Mouse (Mus musculus) liver, adult 2 months (tissue): Measurements from ENCODE around the gene Msx2. TPM values are rescaled to one million over a fixed set of nuclear protein-coding genes. Genes with fewer than 3 reads are reported as not detected.

Experiments used
- DNase-seq: peaks from one replicate; pipeline ENCODE4 v3.0.0-alpha.2; 2011; ENCODE audit warnings: low read depth, low spot score; ENCODE audit errors: extremely low read depth
- H3K27ac ChIP-seq: fragments of 200-500 bp; replicated peaks from 2 replicates; pipeline ENCODE4 v1.5.1; 2012; ENCODE audit warnings: low read depth, mild to moderate bottlenecking, control low read depth, inconsistent platforms, low read length; ENCODE audit not compliant: insufficient read depth
- H3K27me3 ChIP-seq: fragments of 200-500 bp; 2 replicates; pipeline ENCODE4 v1.6.1; 2012; ENCODE audit warnings: mild to moderate bottlenecking, moderate library complexity, low read length, inconsistent platforms; ENCODE audit not compliant: control insufficient read depth, insufficient read depth
- H3K36me3 ChIP-seq: fragments of 200-500 bp; 2 replicates; pipeline ENCODE4 v1.6.1; 2012; ENCODE audit warnings: low read length, inconsistent platforms; ENCODE audit not compliant: control insufficient read depth, insufficient read depth
- H3K4me1 ChIP-seq: fragments of 200-500 bp; 2 replicates; pipeline ENCODE4 v1.6.1; 2011; ENCODE audit warnings: low read length; ENCODE audit not compliant: control insufficient read depth, insufficient read depth
- H3K4me3 ChIP-seq: fragments of 200-500 bp; 2 replicates; pipeline ENCODE4 v1.5.1; 2011; ENCODE audit warnings: low read depth, mild to moderate bottlenecking, control low read depth, low read length, moderate library complexity; ENCODE audit not compliant: insufficient read depth
- H3K79me2 ChIP-seq: fragments of 200-500 bp; 2 replicates; pipeline ENCODE4 v1.6.1; 2012; ENCODE audit warnings: inconsistent platforms, mild to moderate bottlenecking, low read length, moderate library complexity; ENCODE audit not compliant: control insufficient read depth, insufficient read depth
- H3K9ac ChIP-seq: fragments of 200-500 bp; 2 replicates; pipeline ENCODE4 v1.6.1; 2012; ENCODE audit warnings: low read depth, mild to moderate bottlenecking, control low read depth, inconsistent platforms, low read length
- CTCF ChIP-seq: fragments of 200-500 bp; IDR thresholded peaks from 2 replicates; pipeline ENCODE4 v1.5.1; 2011; ENCODE audit warnings: low read depth, low read length, control low read depth
- POLR2A ChIP-seq: fragments of 200-500 bp; IDR thresholded peaks from 2 replicates; pipeline ENCODE4 v1.6.1; 2011; ENCODE audit warnings: low read length, control low read depth; ENCODE audit not compliant: insufficient read depth; ENCODE audit errors: extremely low read depth
- WGBS: fragments of 180-500 bp; shearing (Covaris S2); methylation state at CpG from one replicate; pipeline ENCODE4 v1.1.7; 2018; 5-methylcytosine and 5-hydroxymethylcytosine counted together
- polyA plus RNA-seq: library from polyadenylated mRNA; depleted of rRNA; stranded (reverse); fragments of >200 nt; gene quantifications from 2 replicates; pipeline ENCODE4 v1.2.3, GENCODE M21; 2012; rRNA removed
- total RNA-seq: library from RNA; depleted of rRNA; stranded (reverse); fragments of >200 nt; gene quantifications from 2 replicates; pipeline ENCODE4 v1.2.3, GENCODE M21; 2014; rRNA removed

Gene Msx2
- total and polyA plus RNA-seq, 2 experiments, result not detected

- WGBS, result 26% methylated on average over 7 of the region's 7 CpGs
- no peak overlapping the region for H3K27ac ChIP-seq
- DNase-seq, result peak; percentile 63
- H3K36me3 ChIP-seq, result no peaks in the 10 kb centered on the region
- no peaks in the 10 kb centered on the region for H3K4me1 ChIP-seq
- no peak overlapping the region for H3K9ac ChIP-seq
- TF ChIP-seq POLR2A, result no peak
- peak; percentile 100 for TF ChIP-seq CTCF
- H3K4me3 ChIP-seq, result no peak overlapping the region
- no peaks in the 10 kb centered on the region for H3K27me3 ChIP-seq
- H3K79me2 ChIP-seq, result no peaks in the 10 kb centered on the region
Observed at GRCm38 (mm10) chr13:53426507-53426906, 46.4 kb downstream of the Msx2 start.

- Histone ChIP-seq H3K27ac (no peak overlapping the region), H3K4me1 (no peaks in the 10 kb centered on the region), H3K4me3 (no peak overlapping the region), H3K79me2 (no peaks in the 10 kb centered on the region), H3K27me3 (no peaks in the 10 kb centered on the region), H3K36me3 (no peaks in the 10 kb centered on the region), H3K9ac (no peak overlapping the region)
- no peak for TF ChIP-seq POLR2A
- TF ChIP-seq CTCF, result no peak
- DNase-seq, result no peak
- 68% methylated on average over 4 of the region's 4 CpGs for WGBS
Observed at GRCm38 (mm10) chr13:53421189-53421588, 51.7 kb downstream of the Msx2 start.

GRCm38 (mm10) chr13:53420741-53421140, 52.1 kb downstream of the Msx2 start:
- Histone ChIP-seq H3K36me3 (no peaks in the 10 kb centered on the region), H3K27me3 (no peaks in the 10 kb centered on the region), H3K79me2 (no peaks in the 10 kb centered on the region), H3K27ac (no peak overlapping the region), H3K4me3 (no peak overlapping the region), H3K4me1 (no peaks in the 10 kb centered on the region), H3K9ac (no peak overlapping the region)
- WGBS, result 65% methylated on average over 4 of the region's 4 CpGs
- no peak for DNase-seq
- no peak for TF ChIP-seq CTCF
- TF ChIP-seq POLR2A, result no peak

- no peak for TF ChIP-seq POLR2A
- no peak for TF ChIP-seq CTCF
- H3K27me3 ChIP-seq, result no peaks in the 10 kb centered on the region
- no peak for DNase-seq
- WGBS, result 75% methylated on average over 8 of the region's 8 CpGs
- no peak overlapping the region for H3K4me3 ChIP-seq
- H3K27ac ChIP-seq, result no peak overlapping the region
- no peak overlapping the region for H3K9ac ChIP-seq
- H3K4me1 ChIP-seq, result no peaks in the 10 kb centered on the region
- H3K79me2 ChIP-seq, result no peaks in the 10 kb centered on the region
- H3K36me3 ChIP-seq, result no peaks in the 10 kb centered on the region
Observed at GRCm38 (mm10) chr13:53419681-53420080, 53.2 kb downstream of the Msx2 start.

GRCm38 (mm10) chr13:53417701-53418100, 55.2 kb downstream of the Msx2 start:
- Histone ChIP-seq H3K4me1 (no peaks in the 10 kb centered on the region), H3K4me3 (no peak overlapping the region), H3K27ac (no peak overlapping the region), H3K27me3 (no peaks in the 10 kb centered on the region), H3K36me3 (no peaks in the 10 kb centered on the region), H3K9ac (no peak overlapping the region), H3K79me2 (no peaks in the 10 kb centered on the region)
- no peak for DNase-seq
- WGBS, result 92% methylated on average over 6 of the region's 6 CpGs
- TF ChIP-seq CTCF (no peak), POLR2A (no peak)

Other genes starting within 250 kb of the Msx2 start
- gene Ror2, start 186.9 kb downstream of the Msx2 start, total RNA-seq, result not detected in 2 replicates
- gene Ror2, start 186.9 kb downstream of the Msx2 start, polyA plus RNA-seq, result 0.06 and 0.09 TPM in 2 replicates
- gene Sptlc1, start 95.7 kb downstream of the Msx2 start, total RNA-seq, result 20.4 and 21.1 TPM in 2 replicates
- gene Sptlc1, start 95.7 kb downstream of the Msx2 start, polyA plus RNA-seq, result 12.3 and 12.6 TPM in 2 replicates